Mouse (Mus musculus) thymus, postnatal 14 days (tissue): ENCODE results near the gene 1810062G17Rik.

ENCODE experiments used
- DNase-seq: peaks from one replicate; pipeline ENCODE4 v3.0.0; 2021

The 1810062G17Rik gene

DNA sequence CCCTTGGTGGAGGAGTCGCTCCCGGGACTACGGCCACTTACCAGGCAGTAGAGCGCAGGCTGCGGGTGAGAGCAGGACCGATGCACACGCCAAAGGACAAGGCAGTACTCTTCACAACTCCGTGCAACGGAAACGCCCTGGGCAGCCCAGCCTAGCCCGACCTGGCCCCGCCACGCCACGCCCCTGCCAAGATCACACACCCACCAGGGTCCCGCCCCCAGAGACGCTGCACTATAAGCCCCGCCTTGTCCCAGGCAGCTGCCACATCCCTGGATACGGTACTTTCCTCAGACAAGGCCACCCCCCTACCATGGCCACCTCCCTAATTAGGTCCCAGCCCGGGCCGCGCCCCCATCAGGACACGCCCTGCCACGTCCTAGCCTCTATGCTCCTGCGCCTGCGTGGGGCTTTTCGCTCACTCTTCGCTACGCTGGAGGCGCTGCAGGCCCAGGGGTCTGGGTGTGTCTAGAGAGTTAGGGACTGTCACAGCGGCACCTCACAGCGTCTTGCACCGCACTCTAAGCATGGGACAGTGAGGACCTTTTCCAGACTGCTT, at the start of gene 1810062G17Rik, which contains the start of gene Anxa5:
Gene 1810062G17Rik, plus strand, starts transcription at position 406 of the 556 bp plus-strand sequence.
Gene Anxa5, minus strand, starts transcription at position 363 of the 556 bp plus-strand sequence.
- DNase-seq, result peak; percentile 94

DNA sequence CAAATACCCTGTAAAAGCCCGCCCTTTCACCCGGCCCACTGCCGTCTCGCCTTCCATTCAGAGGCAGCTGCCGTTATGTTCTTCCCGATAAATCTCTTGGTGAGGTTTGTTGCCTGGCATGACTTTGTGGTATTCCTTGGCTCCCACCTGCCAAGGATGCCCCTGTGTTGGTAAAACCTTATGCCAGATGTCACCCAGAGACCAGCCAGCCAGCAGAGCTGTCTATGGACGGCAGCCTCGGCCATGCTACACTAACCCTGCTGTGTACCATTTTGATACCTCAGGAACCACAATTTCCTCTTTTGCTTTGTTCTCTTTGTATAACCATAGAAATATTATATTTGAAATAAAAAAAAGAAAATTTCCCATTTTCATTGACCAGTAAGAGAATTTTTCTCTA, 48.4 kb upstream of the 1810062G17Rik start:
- DNase-seq, result no peak

DNA sequence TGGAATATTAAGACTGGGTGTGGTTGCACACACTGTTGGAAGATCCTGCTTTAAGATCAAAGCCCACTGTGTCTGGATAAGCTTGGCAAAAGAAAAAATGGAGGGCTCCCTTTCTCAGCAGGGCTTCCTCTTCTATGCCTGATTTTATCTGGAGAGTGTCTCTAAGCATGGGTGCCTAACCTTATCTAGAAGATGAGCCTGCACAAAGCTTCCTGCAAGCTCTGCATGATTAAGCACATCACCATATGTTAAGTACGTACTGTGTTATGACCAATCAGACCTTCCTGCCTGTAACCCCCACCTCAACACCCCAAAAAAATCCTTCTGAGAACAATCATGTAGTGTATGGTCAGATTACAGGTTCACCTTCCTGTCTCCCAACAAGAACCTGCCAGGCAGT, 45.4 kb upstream of the 1810062G17Rik start:
- DNase-seq, result no peak

DNA sequence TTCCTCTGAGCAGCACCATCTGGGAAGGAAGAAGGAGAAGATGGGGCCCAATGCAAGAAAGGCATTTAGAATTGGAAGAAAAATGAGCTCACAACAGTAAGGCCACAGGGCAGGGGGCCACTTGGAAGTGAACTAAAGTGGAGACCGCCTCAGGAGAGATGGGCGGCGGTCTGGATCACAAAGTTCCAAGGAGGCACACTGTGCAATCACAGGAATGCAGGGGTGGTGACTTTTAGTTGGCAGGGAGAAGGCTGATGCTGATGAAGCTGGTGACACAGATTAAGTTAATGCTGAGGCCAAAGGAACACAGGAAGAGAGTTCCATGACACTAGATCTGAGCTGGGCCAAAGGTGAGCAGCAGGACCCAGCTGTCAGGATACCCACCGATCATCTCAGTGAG, 35.5 kb upstream of the 1810062G17Rik start:
- DNase-seq, result no peak

DNA sequence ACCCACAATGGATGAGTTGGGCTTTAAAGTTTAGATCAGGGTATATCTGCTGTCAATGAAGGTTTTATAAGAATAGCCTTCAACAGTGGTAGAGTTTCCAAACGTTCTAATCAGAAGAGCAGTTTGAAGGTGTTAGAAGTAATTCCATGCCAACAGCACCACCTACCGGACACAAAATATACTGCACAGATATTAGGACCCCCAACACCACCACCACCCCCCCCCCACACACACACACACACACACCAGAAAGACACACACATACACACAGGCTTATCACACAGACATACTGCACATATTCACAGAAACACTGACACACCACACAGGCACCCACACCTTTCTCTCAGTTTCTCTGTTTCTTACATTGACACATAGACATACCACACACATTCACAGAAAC, 33.3 kb upstream of the 1810062G17Rik start:
- peak; percentile 49 for DNase-seq

DNA sequence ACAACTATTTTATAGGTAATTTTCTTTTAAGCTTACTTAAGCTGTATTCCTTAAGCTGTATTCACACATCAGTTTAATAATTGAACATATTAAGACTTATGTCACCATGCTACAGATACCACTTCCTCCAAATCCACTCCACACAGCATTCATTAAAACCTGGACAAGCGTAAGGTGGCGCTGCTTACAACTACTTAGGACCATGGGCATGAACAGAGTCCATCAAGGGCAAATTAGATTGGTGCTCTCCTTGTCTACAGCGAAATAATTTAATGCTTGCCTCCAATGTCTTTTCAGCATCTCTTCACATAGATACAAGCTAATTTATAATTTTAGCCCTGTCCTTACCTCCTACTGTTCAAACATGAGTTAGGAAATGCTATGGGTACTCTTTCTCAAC, 29.7 kb upstream of the 1810062G17Rik start:
- no peak for DNase-seq

DNA sequence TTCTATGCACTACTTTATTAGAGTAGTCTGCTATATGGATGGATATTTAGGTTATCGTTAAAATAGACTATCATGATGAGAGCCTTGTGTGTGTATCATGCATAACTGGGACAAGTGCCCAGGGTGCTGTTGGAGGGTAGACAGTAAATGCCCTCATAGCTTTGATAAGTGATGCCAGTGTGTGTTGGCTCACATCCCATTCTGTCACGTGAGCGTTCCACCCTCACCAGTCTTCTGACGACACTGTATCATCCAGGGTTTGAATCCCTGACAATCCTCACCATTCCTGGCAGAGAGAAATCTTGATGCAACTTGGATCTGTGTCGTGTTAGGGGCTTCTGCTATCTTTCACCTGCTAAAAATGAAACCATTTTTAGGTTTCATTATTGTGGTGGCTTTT, 29.2 kb upstream of the 1810062G17Rik start:
- DNase-seq, result no peak

DNA sequence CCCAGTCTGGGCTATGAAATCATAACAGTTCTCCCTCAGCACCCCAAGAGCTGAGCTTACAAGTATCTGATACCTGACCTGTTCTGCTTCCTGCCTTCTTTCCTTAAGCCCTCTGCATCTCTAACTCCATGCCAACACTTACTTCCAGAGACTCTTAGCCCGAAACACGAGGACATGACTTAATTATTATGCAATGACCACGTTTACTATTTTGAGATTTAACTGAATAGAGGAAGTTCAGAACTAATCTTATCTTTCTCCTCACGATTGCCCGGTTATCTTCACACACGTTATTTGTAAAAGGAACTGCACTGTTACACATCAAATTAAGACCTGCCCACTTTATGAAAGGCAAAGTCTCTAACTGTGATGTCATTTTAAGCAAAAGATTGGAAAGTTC, 28.8 kb upstream of the 1810062G17Rik start:
- DNase-seq, result no peak

DNA sequence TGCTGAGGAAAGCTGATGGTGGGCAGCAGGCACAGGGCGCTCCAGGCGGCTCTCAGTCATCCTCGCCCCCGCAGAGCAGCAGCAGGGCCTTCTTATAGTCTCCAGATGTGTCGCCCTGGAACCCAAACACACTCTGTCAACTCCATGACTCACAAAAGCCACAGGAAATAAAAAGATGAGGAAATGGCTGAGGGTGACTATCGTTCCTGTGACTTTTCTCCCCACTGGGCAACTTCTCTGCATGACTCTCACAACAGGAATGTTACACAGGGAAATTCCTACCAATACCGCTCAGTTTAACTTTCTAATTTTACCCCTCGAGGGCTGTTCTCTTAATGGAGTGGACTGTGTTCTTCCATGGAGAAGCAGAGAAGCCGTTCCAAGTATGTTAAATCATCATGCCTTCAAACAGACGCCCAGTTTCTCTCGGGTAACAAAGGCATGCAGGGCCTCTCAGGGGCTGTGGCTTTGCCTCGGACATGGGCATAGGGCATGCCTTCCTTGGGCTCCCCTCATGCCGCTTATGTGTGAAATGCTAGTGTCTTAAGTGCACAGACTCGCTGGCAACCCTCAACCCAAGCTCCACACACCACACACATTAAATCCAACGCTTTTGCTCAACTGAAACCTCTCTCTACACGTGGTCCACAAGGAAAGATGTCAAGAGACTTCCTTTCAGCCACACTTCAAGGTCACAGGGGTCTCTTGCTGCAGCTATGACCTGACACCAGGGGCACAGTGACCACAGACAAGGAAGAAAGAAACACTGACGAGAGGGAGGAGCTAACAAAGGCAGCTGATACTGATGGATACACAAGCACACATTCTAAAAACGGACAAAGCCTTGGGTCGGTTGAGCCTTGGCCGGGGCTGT, 26.2 kb upstream of the 1810062G17Rik start:
- DNase-seq, result no peak

DNA sequence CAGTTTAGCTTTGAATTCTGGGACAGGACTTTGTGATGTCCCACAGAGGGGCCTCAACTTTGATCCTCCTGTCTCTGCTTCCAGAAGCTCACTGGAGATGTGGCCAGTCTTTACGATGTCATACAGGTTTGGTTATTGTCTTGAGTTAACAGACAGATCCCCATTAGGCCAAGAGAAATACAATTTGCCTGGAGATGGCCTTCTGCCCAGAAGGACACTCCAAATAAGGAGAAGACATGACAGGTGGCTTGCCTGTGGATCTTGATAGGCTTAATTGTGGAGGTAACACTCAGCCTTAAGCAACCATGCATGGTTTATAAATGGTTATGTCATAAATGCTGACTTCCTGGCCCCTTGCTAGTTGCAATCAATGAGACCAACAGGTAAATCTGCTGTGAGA, 23.2 kb upstream of the 1810062G17Rik start:
- no peak for DNase-seq

DNA sequence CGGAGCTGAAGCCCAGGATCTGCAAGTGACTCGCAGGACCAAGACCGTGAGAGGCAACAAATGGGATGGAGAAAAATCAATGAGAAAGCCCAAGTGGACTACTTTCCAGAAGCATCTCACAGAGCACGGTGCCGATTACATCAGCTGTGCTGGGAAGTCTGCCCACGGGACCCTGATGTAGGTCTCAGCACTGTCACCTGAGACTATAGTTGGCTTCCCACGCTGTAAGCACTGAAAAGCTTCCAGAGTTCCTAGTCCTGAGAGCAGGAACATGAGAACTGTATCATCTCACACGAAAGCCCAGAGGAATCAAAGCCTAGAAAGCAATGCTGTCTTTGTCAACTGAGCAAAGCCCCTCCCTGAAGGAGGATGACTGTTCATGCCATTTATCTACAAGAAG, 20.6 kb upstream of the 1810062G17Rik start:
- DNase-seq, result no peak

DNA sequence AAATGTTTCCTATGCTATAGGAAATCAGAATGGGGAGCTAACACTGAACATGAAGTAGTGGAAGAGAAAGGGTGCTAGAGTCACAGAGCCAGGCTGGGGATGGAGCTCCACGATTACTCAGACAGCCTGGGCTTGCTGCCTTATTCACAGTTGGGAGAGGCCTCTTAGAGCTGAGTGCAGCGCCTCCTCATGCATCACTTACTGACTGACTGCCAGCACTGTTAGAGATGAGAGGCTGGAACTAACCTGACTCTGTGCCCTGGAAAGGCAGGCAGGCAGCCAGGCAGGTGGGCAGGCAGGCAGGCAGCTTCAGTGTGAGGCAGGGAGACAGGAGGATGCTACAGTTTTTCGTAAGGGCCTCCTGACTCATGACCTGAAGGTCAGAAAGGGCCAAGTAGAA, 20.2 kb upstream of the 1810062G17Rik start:
- no peak for DNase-seq

DNA sequence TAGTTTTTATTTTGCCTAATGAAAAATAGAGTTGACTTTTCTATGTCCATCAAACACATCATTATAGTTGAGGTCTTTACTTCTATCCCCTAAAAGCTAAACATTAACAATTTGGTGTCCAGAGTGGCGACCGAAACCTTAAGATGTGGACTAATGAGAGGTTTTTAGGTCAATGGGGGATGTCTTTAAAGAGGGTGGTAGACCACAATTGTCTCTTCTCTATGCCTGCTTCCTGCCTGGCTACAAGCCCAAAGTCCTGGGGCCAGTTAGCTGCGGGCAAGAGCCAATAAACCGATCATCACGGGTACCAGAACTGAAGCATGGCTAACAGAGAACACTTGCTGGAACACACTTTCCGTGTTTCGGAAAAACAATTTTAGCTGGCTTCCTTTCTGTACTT, 15.0 kb upstream of the 1810062G17Rik start:
- no peak for DNase-seq

DNA sequence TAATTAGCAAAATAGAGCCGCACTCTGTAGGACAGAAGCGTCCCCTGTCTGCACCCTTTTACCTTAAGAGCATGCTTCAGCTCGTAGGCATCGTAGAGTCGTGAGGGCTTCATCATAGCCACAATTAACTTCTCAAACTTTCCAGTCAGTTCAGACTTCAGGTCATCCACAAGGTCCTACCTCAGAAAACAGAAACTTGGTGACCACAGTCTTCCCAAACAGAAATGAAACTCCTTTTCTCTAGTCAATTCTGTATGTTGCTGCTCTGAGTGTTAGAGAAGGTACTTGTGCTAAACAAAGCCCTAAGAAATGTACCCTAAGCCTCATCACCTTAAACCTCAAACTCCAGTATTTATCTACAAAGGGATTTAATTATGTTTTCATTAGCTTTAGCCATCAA, 13.9 kb upstream of the 1810062G17Rik start:
- no peak for DNase-seq

DNA sequence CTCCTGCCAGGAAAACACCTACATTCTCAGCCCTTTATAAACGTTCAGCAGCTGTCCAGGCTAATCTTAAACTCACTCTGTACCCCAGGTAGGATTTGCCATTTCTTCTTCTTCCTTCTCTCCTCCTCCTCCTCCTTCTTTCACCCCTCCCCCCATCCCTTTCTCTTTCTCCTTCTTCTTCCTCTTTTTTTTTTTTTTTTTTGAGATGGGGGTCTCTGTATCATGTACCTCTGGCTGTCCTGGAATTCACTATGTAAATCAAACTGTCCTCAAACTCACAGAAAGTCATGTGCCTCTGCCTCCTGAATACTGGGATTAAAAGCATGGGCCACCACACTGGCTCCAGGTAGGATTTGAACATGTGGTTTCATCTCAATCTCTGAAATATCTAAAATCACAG, 13.4 kb upstream of the 1810062G17Rik start:
- no peak for DNase-seq

DNA sequence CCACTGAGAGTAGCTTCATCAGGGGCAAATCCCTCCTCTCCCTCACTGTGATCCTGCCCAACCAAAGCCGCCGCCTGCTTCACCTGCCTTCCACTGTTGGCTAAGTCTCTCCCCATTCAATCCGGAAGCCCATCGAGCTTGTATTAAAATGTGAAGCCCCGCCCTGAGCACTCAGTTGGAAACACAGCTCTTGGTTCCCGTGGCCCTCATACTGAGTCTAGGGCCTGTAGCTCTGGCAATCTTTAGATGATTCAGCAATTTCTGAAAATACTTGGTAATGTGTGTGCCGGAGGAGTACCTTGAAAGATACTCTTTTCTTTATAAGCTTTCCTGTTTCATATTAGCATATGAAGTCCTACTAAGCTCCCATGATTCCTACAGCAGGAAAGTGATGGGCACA, 10.2 kb upstream of the 1810062G17Rik start:
- DNase-seq, result no peak

DNA sequence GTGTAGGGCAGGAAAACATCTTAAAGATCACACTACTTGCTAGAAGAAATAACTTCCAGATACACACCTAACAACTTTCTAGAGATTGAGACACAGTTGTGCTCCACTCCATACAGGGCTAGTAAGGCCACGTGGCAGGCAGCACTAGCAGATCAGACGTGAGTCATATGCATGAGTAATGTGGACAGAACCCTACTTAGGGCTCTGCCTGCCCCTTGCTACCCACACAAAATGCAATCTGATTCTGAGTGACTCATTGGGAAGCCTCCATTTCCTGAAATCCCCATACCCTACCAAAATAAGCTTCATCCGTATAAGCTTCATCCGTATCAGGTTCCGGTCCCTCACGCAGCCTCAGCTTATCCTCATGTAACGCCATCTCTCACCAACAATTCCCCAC, 8.1 kb upstream of the 1810062G17Rik start:
- DNase-seq, result no peak

DNA sequence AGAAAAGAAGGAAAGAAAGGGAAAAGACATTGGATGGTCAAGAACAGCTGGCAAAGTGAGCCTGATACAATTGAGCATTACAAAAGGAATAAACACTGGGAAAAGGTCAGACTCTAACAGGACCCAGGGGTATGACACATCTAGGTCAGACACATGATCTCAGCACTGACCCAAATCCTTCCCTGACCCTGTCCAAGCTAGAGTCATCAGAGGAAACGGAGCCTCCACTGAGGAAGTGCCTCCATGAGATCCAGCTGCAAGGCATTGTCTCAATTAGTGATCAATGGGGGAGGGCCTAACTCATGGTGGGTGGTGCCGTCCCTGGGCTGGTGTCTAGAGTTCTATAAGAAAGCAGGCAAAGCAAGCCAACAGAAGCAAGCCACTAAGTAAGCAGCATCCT, 6.9 kb upstream of the 1810062G17Rik start:
- DNase-seq, result no peak

DNA sequence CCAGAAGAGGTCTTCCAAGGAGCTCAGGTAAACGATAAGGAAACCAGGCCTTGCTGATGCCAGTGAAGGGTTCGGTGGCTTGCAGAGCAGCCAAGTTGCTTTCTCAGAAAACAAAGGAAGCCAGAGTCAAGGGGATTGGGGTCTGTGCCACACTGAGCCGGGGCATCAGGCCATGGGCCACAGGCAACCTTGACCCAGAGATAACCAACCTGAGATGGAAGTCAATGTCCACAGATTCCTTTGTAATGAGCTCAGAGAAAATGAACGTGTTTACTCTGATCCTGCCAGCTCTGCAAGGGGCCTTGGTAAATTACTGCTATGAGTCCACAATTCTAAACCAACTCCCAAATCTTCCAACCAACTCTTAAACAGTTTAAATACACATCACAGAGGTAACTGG, 3.9 kb upstream of the 1810062G17Rik start:
- no peak for DNase-seq

DNA sequence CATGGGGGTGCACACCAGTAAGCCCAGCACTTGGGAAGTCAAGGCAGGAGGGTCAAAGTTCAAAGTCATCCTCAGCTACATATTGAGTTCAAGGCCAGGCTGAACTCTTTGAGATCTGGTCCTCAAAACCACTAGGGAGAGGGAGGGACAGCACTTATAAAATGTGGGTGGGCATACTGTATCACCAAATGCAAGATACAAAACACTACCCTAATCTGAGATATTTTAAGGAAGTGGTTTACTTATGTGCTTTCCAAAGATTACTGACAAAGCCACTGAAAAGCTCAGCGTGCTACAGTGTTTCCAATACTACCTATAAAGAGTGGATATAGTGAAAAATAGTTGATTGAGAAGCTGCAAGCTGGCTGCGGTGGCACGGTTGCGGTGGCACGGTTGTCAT, 2.5 kb upstream of the 1810062G17Rik start:
- DNase-seq, result no peak

DNA sequence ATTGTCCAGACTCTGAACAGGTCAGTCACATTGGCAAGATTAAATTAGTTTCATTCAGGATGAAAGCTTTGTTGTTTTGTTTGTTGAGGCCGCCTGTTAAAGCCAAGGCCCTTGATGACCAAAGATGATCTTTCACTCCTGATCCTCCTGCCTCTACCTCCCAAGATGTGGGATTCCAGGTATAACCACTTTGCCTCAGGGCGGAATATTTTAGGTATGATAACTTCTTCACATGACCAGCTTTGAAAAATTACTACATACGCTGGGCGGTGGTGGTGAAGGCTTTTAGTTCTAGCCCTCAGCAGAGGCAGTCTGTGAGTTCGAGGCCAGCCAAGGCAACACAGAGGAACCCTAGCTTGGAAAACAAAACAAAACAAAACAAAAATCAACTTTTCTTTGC, 1.3 kb upstream of the 1810062G17Rik start:
- no peak for DNase-seq

DNA sequence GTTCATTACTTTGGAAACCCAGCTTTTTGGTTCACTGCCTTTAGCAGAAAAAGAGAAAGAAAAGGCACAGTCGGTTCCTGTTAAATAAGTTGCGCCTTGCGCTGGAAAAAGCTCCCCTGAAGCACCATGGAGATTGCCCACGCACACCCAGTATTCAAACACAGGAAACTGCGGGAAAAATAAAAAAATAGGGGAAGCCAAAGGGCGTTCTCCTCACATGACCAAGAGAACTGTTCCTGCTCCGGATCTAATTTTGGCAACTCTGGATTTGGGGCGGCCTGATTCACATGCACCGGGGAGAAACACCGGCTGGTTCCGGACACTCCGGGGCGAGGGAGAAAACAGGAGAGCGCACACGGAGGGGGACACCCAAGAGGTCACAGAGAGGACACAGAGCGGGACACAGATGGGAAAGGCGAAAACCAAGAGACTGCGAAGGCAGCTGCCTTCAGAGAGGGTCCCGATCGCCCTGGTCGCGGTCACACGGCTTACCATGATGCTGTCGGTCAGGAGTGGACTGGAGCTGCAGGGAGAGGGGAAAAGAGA, 726 bp upstream of the 1810062G17Rik start:
- DNase-seq, result peak; percentile 45

DNA sequence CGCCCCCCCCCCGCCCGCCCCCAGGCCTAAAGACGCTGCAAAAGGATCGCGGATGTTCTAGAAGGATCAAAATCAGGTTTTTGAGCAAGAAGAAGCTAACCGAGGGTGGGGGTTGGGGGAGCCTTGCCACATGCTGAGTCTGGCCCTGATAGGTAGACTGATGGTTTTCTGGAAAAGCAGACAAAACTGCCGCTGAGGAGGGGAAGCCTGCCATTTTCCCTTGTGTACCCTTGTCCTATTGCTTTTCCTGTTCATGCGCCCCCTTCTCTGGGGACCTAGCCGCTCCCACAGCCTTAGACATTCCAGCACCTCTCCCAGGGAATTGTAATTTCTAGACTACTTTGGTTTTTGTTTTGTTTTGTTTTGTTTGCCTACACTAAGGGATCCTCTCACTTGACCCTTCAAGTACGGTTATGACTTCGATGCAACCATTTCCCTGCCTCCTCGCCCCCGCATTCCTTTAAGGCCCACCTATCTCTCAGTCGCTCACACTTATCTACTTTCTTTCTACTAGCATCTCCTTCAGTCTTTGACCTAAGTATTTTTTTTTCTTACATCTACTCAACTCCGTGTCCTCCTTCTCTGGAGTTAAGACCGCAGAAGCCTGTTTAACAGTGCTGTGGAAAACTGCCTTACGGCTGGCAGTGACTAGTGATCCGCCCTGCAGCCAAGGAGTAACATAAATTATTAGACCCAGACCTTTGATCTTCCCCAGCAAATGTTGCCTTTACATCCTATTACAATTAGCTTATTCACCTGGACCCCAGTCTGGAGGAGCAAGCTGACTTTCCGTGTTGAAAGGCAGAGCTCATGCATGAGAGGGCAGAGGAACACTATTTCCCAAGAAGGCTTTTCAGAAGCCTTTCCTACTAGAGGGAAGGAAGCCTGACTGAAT, 771 bp downstream of the 1810062G17Rik start:
- DNase-seq, result peak; percentile 73
